Mouse (Mus musculus): Measurements from ENCODE around the gene Morn2. TPM values are rescaled to one million over a fixed set of nuclear protein-coding genes. Genes with fewer than 3 reads are reported as not detected.
"Not testable (repeated sequence)": the region's sequence is repeated elsewhere in the genome, so short reads cannot be mapped to it uniquely, and the experiment has no call there.

The Morn2 gene
- polyA plus RNA-seq (2015; fragmentation: Nextera tagmentation; extraction: Ambion mirVana) = 38.9 and 39.7 TPM in 2 replicates

DNA sequence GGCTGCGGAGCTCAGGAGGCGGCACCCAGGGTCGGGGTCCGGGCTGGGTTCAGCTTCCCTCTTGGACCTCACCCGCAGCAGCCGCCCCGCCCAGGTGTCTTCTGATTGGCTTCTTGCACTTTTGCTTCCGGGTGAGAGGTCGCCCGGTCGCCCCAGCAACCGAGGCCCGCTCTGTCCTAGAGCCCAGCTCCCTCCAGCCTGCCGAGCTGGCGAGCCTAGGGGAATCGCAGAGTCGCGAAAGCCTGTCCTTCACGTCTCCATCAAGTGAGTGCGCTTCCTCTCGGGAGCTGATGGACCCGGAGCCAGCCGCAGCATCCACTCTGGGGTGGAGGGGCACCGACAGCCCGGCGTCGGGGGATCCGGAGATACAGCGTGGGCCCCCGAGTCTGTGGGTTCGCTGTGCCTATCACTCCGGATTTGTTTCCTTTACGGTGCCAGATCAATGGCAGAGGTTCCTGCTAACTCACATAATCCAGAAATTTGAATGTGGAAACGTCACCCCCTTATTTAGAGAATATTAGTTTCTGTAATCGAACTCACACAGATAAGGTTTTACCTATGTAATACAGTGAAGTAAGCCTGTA lies at the start of gene Morn2, which contains the start of gene Dhx57:
Gene Morn2 (plus strand): TSS at position 130 of the 584 bp plus-strand sequence.
Gene Dhx57 (minus strand): TSS at position 403 of the 584 bp plus-strand sequence.
- peak within 1 kb of the TSS; percentile 86 for H3K27ac ChIP-seq (ENCODE audit: low read length)
- under 1% methylated on average over 35 of the region's 35 CpGs for WGBS
- no peaks in the 10 kb centered on the region for H3K36me3 ChIP-seq (ENCODE audit: insufficient read depth, low read length)
- peak within 1 kb of the TSS; percentile 99 for H3K4me3 ChIP-seq (ENCODE audit: low read length)
- ATAC-seq (ENCODE audit: low FRiP score, low TSS enrichment) = peak; percentile 99
- no peaks in the 10 kb centered on the region for H3K27me3 ChIP-seq (ENCODE audit: insufficient read depth, low read length)
- H3K4me1 ChIP-seq (ENCODE audit: insufficient read depth, low read length) = peaks cover 12% of the 10 kb centered on the region
- H3K9me3 ChIP-seq (ENCODE audit: low read length) = no peaks in the 10 kb centered on the region
- H3K4me2 ChIP-seq (replicated peaks; ENCODE audit: low read depth, low read length) = peak within 1 kb of the TSS; percentile 75
- H3K9ac ChIP-seq (replicated peaks; ENCODE audit: low read length) = peak within 1 kb of the TSS; percentile 93

DNA sequence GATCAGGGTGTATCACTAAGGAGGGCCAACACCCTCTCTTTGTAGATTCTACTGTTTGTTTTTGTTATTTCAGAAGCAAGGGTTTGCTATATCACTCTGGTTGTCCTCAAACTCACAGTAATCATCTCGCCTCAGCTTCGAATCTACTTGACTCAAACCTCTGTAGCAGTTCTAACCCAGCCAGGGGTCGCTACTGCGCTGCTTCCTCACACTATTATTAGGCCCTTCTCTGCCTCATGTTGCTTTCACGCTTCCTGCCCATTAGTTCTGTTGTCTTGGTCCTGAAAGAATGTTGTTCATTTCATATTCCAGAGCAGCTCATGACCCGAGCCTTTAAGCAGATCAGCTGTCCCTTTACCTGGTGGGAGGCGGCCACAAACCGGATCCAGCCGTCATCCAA lies 48.4 kb upstream of the Morn2 start:
- H3K4me1 ChIP-seq (ENCODE audit: insufficient read depth, low read length) = no peaks in the 10 kb centered on the region
- no peak overlapping the region for H3K27ac ChIP-seq (ENCODE audit: low read length)
- no peak overlapping the region for H3K4me2 ChIP-seq (replicated peaks; ENCODE audit: low read depth, low read length)
- WGBS = 80% methylated on average over 9 of the region's 9 CpGs
- ATAC-seq (ENCODE audit: low FRiP score, low TSS enrichment) = no peak
- H3K4me3 ChIP-seq (ENCODE audit: low read length) = no peak overlapping the region
- H3K9me3 ChIP-seq (ENCODE audit: low read length) = no peaks in the 10 kb centered on the region
- H3K36me3 ChIP-seq (ENCODE audit: insufficient read depth, low read length) = peaks cover 48% of the 10 kb centered on the region
- H3K27me3 ChIP-seq (ENCODE audit: insufficient read depth, low read length) = no peaks in the 10 kb centered on the region
- H3K9ac ChIP-seq (replicated peaks; ENCODE audit: low read length) = no peak overlapping the region

DNA sequence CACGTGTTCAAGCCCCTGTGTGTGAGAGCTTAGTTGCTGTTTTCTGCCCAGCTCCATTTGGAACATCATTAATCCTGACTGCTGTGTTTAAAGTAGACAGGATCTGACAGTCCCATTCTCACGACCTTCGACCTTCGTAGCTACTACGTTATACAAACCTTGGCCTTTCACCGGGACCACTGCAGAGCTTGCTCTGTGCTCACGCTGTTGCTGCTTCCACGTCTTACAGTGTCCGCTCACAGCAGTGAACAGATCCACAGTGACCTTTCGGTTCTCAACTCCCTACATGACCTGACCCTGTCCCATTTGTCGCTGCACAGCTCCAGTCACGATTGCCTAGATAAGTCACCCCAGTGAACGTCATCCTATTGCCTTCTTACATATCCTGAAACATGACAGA lies 46.9 kb upstream of the Morn2 start:
- H3K4me1 ChIP-seq (ENCODE audit: insufficient read depth, low read length) = no peaks in the 10 kb centered on the region
- ATAC-seq (ENCODE audit: low FRiP score, low TSS enrichment) = no peak
- H3K27ac ChIP-seq (ENCODE audit: low read length) = no peak overlapping the region
- no peaks in the 10 kb centered on the region for H3K27me3 ChIP-seq (ENCODE audit: insufficient read depth, low read length)
- 53% methylated on average over 13 of the region's 13 CpGs for WGBS
- no peak overlapping the region for H3K9ac ChIP-seq (replicated peaks; ENCODE audit: low read length)
- no peak overlapping the region for H3K4me3 ChIP-seq (ENCODE audit: low read length)
- H3K9me3 ChIP-seq (ENCODE audit: low read length) = no peaks in the 10 kb centered on the region
- H3K36me3 ChIP-seq (ENCODE audit: insufficient read depth, low read length) = peaks cover 56% of the 10 kb centered on the region
- no peak overlapping the region for H3K4me2 ChIP-seq (replicated peaks; ENCODE audit: low read depth, low read length)

- no peak overlapping the region for H3K4me3 ChIP-seq (ENCODE audit: low read length)
- WGBS = 49% methylated on average over 13 of the region's 13 CpGs
- H3K9ac ChIP-seq (replicated peaks; ENCODE audit: low read length) = no peak overlapping the region
- H3K27ac ChIP-seq (ENCODE audit: low read length) = peak overlapping the region; percentile 1; the same call in 1 of the 2 replicates
- ATAC-seq (ENCODE audit: low FRiP score, low TSS enrichment) = peak; percentile 57; the same call in 1 of the 2 replicates
- no peaks in the 10 kb centered on the region for H3K27me3 ChIP-seq (ENCODE audit: insufficient read depth, low read length)
- no peak overlapping the region for H3K4me2 ChIP-seq (replicated peaks; ENCODE audit: low read depth, low read length)
- H3K9me3 ChIP-seq (ENCODE audit: low read length) = no peaks in the 10 kb centered on the region
- H3K36me3 ChIP-seq (ENCODE audit: insufficient read depth, low read length) = peaks cover 81% of the 10 kb centered on the region
- H3K4me1 ChIP-seq (ENCODE audit: insufficient read depth, low read length) = peaks cover 5% of the 10 kb centered on the region; the same call in 1 of the 2 replicates
These were observed 37.1 kb upstream of the Morn2 start for GRCm38 (mm10) chr17:80252757-80253525.

- ATAC-seq (ENCODE audit: low FRiP score, low TSS enrichment) = no peak
- H3K4me2 ChIP-seq (replicated peaks; ENCODE audit: low read depth, low read length) = no peak overlapping the region
- H3K4me3 ChIP-seq (ENCODE audit: low read length) = no peak overlapping the region
- H3K36me3 ChIP-seq (ENCODE audit: insufficient read depth, low read length) = peaks cover 79% of the 10 kb centered on the region
- H3K27me3 ChIP-seq (ENCODE audit: insufficient read depth, low read length) = no peaks in the 10 kb centered on the region
- H3K4me1 ChIP-seq (ENCODE audit: insufficient read depth, low read length) = peaks cover 5% of the 10 kb centered on the region; the same call in 1 of the 2 replicates
- H3K9me3 ChIP-seq (ENCODE audit: low read length) = no peaks in the 10 kb centered on the region
- H3K27ac ChIP-seq (ENCODE audit: low read length) = no peak overlapping the region
- H3K9ac ChIP-seq (replicated peaks; ENCODE audit: low read length) = no peak overlapping the region
- WGBS = 97% methylated on average over 5 of the region's 5 CpGs
These were observed 35.6 kb upstream of the Morn2 start for GRCm38 (mm10) chr17:80254421-80254820.

DNA sequence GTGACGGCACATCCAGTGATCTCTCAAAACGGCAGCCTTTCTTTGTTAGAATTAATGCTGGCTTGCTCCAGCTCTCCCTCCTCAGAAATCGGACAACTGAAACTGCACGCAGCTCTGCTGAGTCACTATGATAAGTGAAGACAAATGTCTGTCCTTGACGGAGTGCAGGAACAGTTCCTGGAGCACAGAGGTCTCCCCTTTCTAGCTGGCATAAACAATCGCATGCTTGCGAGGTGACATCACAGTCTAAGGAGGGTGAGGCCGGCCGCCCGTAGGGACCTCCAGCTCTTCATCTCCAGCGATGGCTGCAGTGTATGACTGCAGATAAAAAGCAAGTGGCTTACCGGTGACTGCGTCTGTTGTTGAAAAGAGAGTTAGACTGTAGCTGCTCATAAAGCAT lies 34.8 kb upstream of the Morn2 start:
- no peaks in the 10 kb centered on the region for H3K9me3 ChIP-seq (ENCODE audit: low read length)
- no peak overlapping the region for H3K4me2 ChIP-seq (replicated peaks; ENCODE audit: low read depth, low read length)
- WGBS = 59% methylated on average over 13 of the region's 13 CpGs
- ATAC-seq (ENCODE audit: low FRiP score, low TSS enrichment) = no peak
- H3K36me3 ChIP-seq (ENCODE audit: insufficient read depth, low read length) = peaks cover 79% of the 10 kb centered on the region
- peaks cover 5% of the 10 kb centered on the region; the same call in 1 of the 2 replicates for H3K4me1 ChIP-seq (ENCODE audit: insufficient read depth, low read length)
- H3K27me3 ChIP-seq (ENCODE audit: insufficient read depth, low read length) = no peaks in the 10 kb centered on the region
- no peak overlapping the region for H3K4me3 ChIP-seq (ENCODE audit: low read length)
- H3K9ac ChIP-seq (replicated peaks; ENCODE audit: low read length) = no peak overlapping the region
- H3K27ac ChIP-seq (ENCODE audit: low read length) = no peak overlapping the region

DNA sequence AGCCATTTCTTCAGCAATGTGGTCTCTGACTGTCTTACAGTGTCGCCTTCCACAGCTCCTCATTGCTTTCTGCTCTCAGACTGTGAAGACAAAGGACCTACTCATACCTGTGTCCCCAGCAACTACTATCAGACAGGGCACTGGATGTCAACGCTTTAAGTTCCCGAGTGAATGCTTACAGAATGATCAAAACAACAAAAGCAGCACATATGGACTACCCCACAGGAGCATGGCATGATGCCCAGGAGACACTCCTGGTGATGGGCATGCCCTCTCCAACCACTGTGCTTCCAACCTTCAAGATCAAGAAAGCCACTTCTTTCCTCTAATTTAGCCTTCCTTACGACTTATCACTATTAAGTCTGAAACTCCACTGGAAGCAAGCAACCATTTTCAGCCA lies 22.9 kb upstream of the Morn2 start:
- Histone ChIP-seq H3K4me2 (replicated peaks; ENCODE audit: low read depth, low read length) (no peak overlapping the region), H3K4me1 (ENCODE audit: insufficient read depth, low read length) (no peaks in the 10 kb centered on the region), H3K36me3 (ENCODE audit: insufficient read depth, low read length) (peaks cover 68% of the 10 kb centered on the region), H3K9ac (replicated peaks; ENCODE audit: low read length) (no peak overlapping the region), H3K9me3 (ENCODE audit: low read length) (no peaks in the 10 kb centered on the region), H3K27ac (ENCODE audit: low read length) (no peak overlapping the region), H3K4me3 (ENCODE audit: low read length) (no peak overlapping the region), H3K27me3 (ENCODE audit: insufficient read depth, low read length) (no peaks in the 10 kb centered on the region)
- WGBS = 95% methylated on average over 4 of the region's 4 CpGs
- no peak for ATAC-seq (ENCODE audit: low FRiP score, low TSS enrichment)

DNA sequence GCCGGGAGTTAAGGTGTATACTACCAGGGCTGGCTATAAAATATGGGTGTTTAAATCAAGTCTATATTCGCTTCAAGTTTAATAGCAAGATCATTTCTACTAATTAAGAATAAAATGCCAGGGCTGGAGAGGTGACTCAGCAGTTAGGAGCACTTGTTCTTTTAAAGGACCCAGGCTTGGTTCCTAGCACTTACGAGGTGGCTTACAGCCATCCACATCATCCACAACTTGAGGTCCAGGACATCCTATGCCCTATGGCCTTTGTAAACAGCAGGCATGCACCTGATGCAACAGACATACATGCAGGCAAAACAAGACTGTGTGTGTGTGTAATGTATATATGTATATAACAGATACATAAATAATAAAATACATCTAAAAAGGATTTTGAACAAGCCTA lies 21.9 kb upstream of the Morn2 start:
- ATAC-seq (ENCODE audit: low FRiP score, low TSS enrichment) = no peak
- H3K27me3 ChIP-seq (ENCODE audit: insufficient read depth, low read length) = no peaks in the 10 kb centered on the region
- no peaks in the 10 kb centered on the region for H3K9me3 ChIP-seq (ENCODE audit: low read length)
- H3K9ac ChIP-seq (replicated peaks; ENCODE audit: low read length) = no peak overlapping the region
- H3K4me3 ChIP-seq (ENCODE audit: low read length) = no peak overlapping the region
- 94% methylated on average over 3 of the region's 3 CpGs for WGBS
- peaks cover 67% of the 10 kb centered on the region for H3K36me3 ChIP-seq (ENCODE audit: insufficient read depth, low read length)
- H3K4me2 ChIP-seq (replicated peaks; ENCODE audit: low read depth, low read length) = no peak overlapping the region
- no peaks in the 10 kb centered on the region for H3K4me1 ChIP-seq (ENCODE audit: insufficient read depth, low read length)
- no peak overlapping the region for H3K27ac ChIP-seq (ENCODE audit: low read length)

- H3K36me3 ChIP-seq (ENCODE audit: insufficient read depth, low read length) = peaks cover 60% of the 10 kb centered on the region
- not testable (repeated sequence) for H3K27ac ChIP-seq (ENCODE audit: low read length); ATAC-seq (ENCODE audit: low FRiP score, low TSS enrichment); H3K27me3 ChIP-seq (ENCODE audit: insufficient read depth, low read length); H3K4me3 ChIP-seq (ENCODE audit: low read length); H3K4me1 ChIP-seq (ENCODE audit: insufficient read depth, low read length); H3K9me3 ChIP-seq (ENCODE audit: low read length); H3K9ac ChIP-seq (replicated peaks; ENCODE audit: low read length); H3K4me2 ChIP-seq (replicated peaks; ENCODE audit: low read depth, low read length)
- 97% methylated on average over 7 of the region's 7 CpGs for WGBS
These were observed 19.4 kb upstream of the Morn2 start for GRCm38 (mm10) chr17:80270622-80271021.

DNA sequence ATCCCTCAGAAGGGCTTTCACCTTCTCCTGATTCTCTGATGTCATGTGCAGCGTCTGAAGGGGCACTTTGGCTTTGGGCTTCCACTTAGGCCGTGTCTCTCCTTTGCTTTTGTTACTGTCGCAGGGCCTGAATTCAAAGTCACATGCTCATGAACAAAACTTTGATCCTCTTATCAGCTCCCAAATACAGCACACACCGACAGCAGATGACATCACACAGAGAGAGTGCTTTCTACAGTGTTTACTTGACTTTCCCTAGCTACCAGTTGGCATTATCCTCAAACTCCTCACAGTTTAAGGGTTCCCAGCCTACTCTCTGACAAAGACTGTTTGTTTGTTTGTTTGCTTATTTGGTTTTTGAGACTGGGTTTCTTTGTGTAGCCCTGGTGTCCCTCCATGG lies 11.7 kb upstream of the Morn2 start:
- H3K36me3 ChIP-seq (ENCODE audit: insufficient read depth, low read length) = peaks cover 35% of the 10 kb centered on the region
- no peak overlapping the region for H3K4me3 ChIP-seq (ENCODE audit: low read length)
- H3K9ac ChIP-seq (replicated peaks; ENCODE audit: low read length) = no peak overlapping the region

More for the DNA sequence above, 11.7 kb upstream of the Morn2 start:
- Histone ChIP-seq H3K4me2 (replicated peaks; ENCODE audit: low read depth, low read length) (no peak overlapping the region), H3K4me1 (ENCODE audit: insufficient read depth, low read length) (no peaks in the 10 kb centered on the region), H3K9me3 (ENCODE audit: low read length) (no peaks in the 10 kb centered on the region), H3K27ac (ENCODE audit: low read length) (no peak overlapping the region), H3K27me3 (ENCODE audit: insufficient read depth, low read length) (no peaks in the 10 kb centered on the region)
- 96% methylated on average over 4 of the region's 4 CpGs for WGBS
- no peak for ATAC-seq (ENCODE audit: low FRiP score, low TSS enrichment)
